Mouse (Mus musculus) G1E (cell line): ENCODE data around the gene Znfx1.
"Not testable (repeated sequence)": the region's sequence is repeated elsewhere in the genome, so short reads cannot be mapped to it uniquely, and the experiment has no call there.

Experiments
- CTCF ChIP-seq: IDR thresholded peaks from 2 replicates; pipeline ENCODE4 v1.5.1; 2012; ENCODE audit warnings: low read depth, low read length, inconsistent platforms, mixed read lengths
- GATA1 ChIP-seq: IDR thresholded peaks from 2 replicates; pipeline ENCODE4 v1.6.1; 2012; ENCODE audit warnings: borderline replicate concordance, low read length, inconsistent platforms, mixed read lengths
- TAL1 ChIP-seq: conservative IDR thresholded peaks from 2 replicates; pipeline ENCODE4 v1.6.1; 2012; ENCODE audit warnings: low read depth, low read length, inconsistent platforms, mixed read lengths

DNA sequence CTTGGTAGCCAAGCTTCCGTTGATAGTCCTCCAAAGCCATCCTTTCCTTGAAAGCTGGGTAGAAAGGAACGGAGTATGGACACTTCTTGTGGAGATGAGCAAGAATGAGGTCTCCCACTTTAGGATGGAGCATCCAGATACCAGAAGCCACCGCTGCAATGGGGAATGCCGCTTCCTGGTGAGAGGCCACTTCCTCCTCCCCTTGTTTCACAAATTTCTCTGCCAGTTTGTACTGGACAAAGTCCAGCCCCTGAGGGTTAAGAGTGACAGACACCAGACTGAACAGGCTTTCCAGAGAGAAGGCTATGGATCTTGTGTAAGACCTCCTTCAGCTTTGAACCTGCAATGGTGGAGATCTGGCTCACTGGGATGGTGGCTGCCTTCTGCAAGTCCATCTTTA, 55.2 kb downstream of the Znfx1 start:
- not testable (repeated sequence) for TF ChIP-seq CTCF, GATA1, TAL1
